Comparison of ENCODE assay signal across 8 mouse cellular contexts in the genomic region with DNA sequence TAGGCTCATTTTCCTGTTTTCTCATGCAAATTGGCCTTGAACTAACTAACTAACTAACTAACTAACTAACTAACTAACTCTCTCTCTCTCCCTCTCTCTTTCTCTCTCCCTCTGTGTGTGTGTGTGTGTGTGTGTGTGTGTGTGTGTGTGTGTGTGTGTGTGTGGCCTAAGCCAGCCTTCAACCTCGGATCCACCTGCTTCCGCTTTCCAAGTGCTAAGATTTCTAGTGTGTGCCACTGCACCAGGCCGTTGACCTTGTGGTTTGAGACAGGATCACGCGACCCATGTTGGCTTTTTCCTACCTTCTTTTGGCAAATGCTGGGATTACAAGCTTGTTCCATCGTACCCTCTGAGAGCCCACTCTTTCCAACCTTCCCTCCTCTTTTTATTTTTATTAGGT. TPM values are rescaled to one million over a fixed set of nuclear protein-coding genes. Genes with fewer than 3 reads are reported as not detected.
A peak's percentile ranks its signal among the peaks of the same experiment; 100 is the strongest.
DNase-seq lines count a peak whose midpoint lies in the region; ATAC-seq lines count a peak whose summit lies in the region.

No protein-coding gene starts in this region.

- ATAC-seq in hindbrain, embryonic 15.5 days (ENCODE audit: low FRiP score, low read depth): no peak
- ATAC-seq in hindbrain, embryonic 14.5 days (ENCODE audit: low FRiP score): no peak
- no peak for ATAC-seq in liver, embryonic 12.5 days
- ATAC-seq in neutrophil, adult 5-6 weeks (ENCODE audit: extremely low read depth, insufficient number of reproducible peaks, low FRiP score, poor library complexity, severe bottlenecking): peak; percentile 49
- ATAC-seq in forebrain, embryonic 13.5 days: no peak

- no peak overlapping the region for H3K9ac ChIP-seq in hindbrain, embryonic 15.5 days
- no peak overlapping the region for H3K9ac ChIP-seq in hindbrain, embryonic 14.5 days
- H3K9ac ChIP-seq in liver, embryonic 12.5 days: 0 out of 2 replicates have a peak overlapping the region, but pooled peaks have one; percentile 73
- no peak overlapping the region for H3K9ac ChIP-seq in forebrain, embryonic 13.5 days

- 0 out of 2 replicates have a peak overlapping the region, but pooled peaks have one; percentile 98 for H3K4me2 ChIP-seq in hindbrain, embryonic 15.5 days
- no peak overlapping the region for H3K4me2 ChIP-seq in hindbrain, embryonic 14.5 days (replicated peaks)
- peak overlapping the region; percentile 97 for H3K4me2 ChIP-seq in liver, embryonic 12.5 days
- H3K4me2 ChIP-seq in forebrain, embryonic 13.5 days: no peak overlapping the region

- DNase-seq in hindbrain, embryonic 14.5 days (ENCODE audit: low spot score): no peak
- peak; percentile 44 for DNase-seq in R1 (ENCODE audit: low read depth, low spot score)
- no peak for DNase-seq in layer of hippocampus, adult 9-11 months
- no peak for DNase-seq in layer of hippocampus, adult 9-10 months (ENCODE audit: low spot score)

- H3K27me3 ChIP-seq in hindbrain, embryonic 15.5 days: peaks cover 37% of the 10 kb centered on the region
- H3K27me3 ChIP-seq in hindbrain, embryonic 14.5 days (ENCODE audit: control insufficient read depth, insufficient read depth, low read length): peaks cover 46% of the 10 kb centered on the region
- H3K27me3 ChIP-seq in liver, embryonic 12.5 days (replicated peaks): peaks cover 49% of the 10 kb centered on the region
- peaks cover 47% of the 10 kb centered on the region for H3K27me3 ChIP-seq in forebrain, embryonic 13.5 days

- H3K27ac ChIP-seq in hindbrain, embryonic 15.5 days (replicated peaks): no peak overlapping the region
- H3K27ac ChIP-seq in hindbrain, embryonic 14.5 days: no peak overlapping the region
- 0 out of 2 replicates have a peak overlapping the region, but pooled peaks have one; percentile 79 for H3K27ac ChIP-seq in liver, embryonic 12.5 days
- no peak overlapping the region for H3K27ac ChIP-seq in forebrain, embryonic 13.5 days

- H3K36me3 ChIP-seq in hindbrain, embryonic 15.5 days: no peaks in the 10 kb centered on the region
- H3K36me3 ChIP-seq in hindbrain, embryonic 14.5 days (replicated peaks; ENCODE audit: control insufficient read depth, insufficient read depth): peaks cover 4% of the 10 kb centered on the region; the same call in 1 of the 2 replicates
- H3K36me3 ChIP-seq in liver, embryonic 12.5 days: 0 out of 2 replicates have a peak, but pooled peaks cover 5% of the 10 kb centered on the region
- no peaks in the 10 kb centered on the region for H3K36me3 ChIP-seq in forebrain, embryonic 13.5 days (ENCODE audit: poor library complexity, severe bottlenecking)

- WGBS in hindbrain, embryonic 15.5 days: 65% methylated on average over 6 of the region's 6 CpGs
- WGBS in hindbrain, embryonic 14.5 days: 59% methylated on average over 6 of the region's 6 CpGs
- 49% methylated on average over 4 of the region's 6 CpGs for WGBS in liver, embryonic 12.5 days (ENCODE audit: insufficient replicate concordance)
- 50% methylated on average over 6 of the region's 6 CpGs for WGBS in forebrain, embryonic 13.5 days

- H3K4me3 ChIP-seq in hindbrain, embryonic 15.5 days: no peak overlapping the region
- no peak overlapping the region for H3K4me3 ChIP-seq in hindbrain, embryonic 14.5 days (replicated peaks; ENCODE audit: low read length)
- H3K4me3 ChIP-seq in liver, embryonic 12.5 days: peak overlapping the region; percentile 75
- H3K4me3 ChIP-seq in forebrain, embryonic 13.5 days: no peak overlapping the region

- peaks cover 14% of the 10 kb centered on the region for H3K4me1 ChIP-seq in hindbrain, embryonic 15.5 days (replicated peaks)
- peaks cover 8% of the 10 kb centered on the region; the same call in 1 of the 2 replicates for H3K4me1 ChIP-seq in hindbrain, embryonic 14.5 days (replicated peaks; ENCODE audit: control insufficient read depth, insufficient read depth, low read length)
- H3K4me1 ChIP-seq in liver, embryonic 12.5 days: peaks cover 39% of the 10 kb centered on the region
- H3K4me1 ChIP-seq in forebrain, embryonic 13.5 days: peaks cover 14% of the 10 kb centered on the region

- no peaks in the 10 kb centered on the region for H3K9me3 ChIP-seq in hindbrain, embryonic 15.5 days
- H3K9me3 ChIP-seq in hindbrain, embryonic 14.5 days (ENCODE audit: control insufficient read depth, low read length): no peaks in the 10 kb centered on the region
- H3K9me3 ChIP-seq in liver, embryonic 12.5 days (replicated peaks): no peaks in the 10 kb centered on the region
- no peaks in the 10 kb centered on the region for H3K9me3 ChIP-seq in forebrain, embryonic 13.5 days (replicated peaks)

RNA-seq across cellular contexts. Expression of gene Pqlc3, which starts 0.4 kb away (rescaled TPM):
- polyA plus RNA-seq in hindbrain, embryonic 15.5 days (2015; fragmentation: Nextera tagmentation; extraction: Ambion mirVana): 2.4 and 2.6 TPM in 2 replicates
- polyA plus RNA-seq in hindbrain, embryonic 14.5 days (2014; fragmentation: Nextera tagmentation; extraction: Ambion mirVana): 1.6 and 1.9 TPM in 2 replicates
- 5.1 and 5.6 TPM in 2 replicates for polyA plus RNA-seq in liver, embryonic 12.5 days (2016; fragmentation: Nextera tagmentation; extraction: Ambion mirVana)
- 52.5 and 57.1 TPM in 2 replicates for total RNA-seq in neutrophil, adult 5-6 weeks (2017)
- polyA plus RNA-seq in forebrain, embryonic 13.5 days (2015; fragmentation: Nextera tagmentation; extraction: Ambion mirVana): 1.9 TPM in 2 replicates

RNA-seq across cellular contexts. Expression of gene 2410004P03Rik, which starts 10.9 kb away (rescaled TPM):
- polyA plus RNA-seq in hindbrain, embryonic 15.5 days (2015; fragmentation: Nextera tagmentation; extraction: Ambion mirVana): 4.3 and 7.4 TPM in 2 replicates
- 7.7 and 8.2 TPM in 2 replicates for polyA plus RNA-seq in hindbrain, embryonic 14.5 days (2014; fragmentation: Nextera tagmentation; extraction: Ambion mirVana)
- 0.08 TPM in 1 of 2 replicates, not detected in the other for polyA plus RNA-seq in liver, embryonic 12.5 days (2016; fragmentation: Nextera tagmentation; extraction: Ambion mirVana)
- 0.23 and 1.6 TPM in 2 replicates for total RNA-seq in neutrophil, adult 5-6 weeks (2017)
- 1.3 and 2.9 TPM in 2 replicates for polyA plus RNA-seq in forebrain, embryonic 13.5 days (2015; fragmentation: Nextera tagmentation; extraction: Ambion mirVana)

Comparison
In these comparisons a context has a peak if more than half of its experiments do, and no peak if none do; other contexts are left out.
1. H3K4me2 ChIP-seq: peak in hindbrain, embryonic 15.5 days (single experiment) and liver, embryonic 12.5 days (single experiment); none in hindbrain, embryonic 14.5 days (single experiment) and forebrain, embryonic 13.5 days (single experiment).